Comparison of ENCODE assay signal across 16 mouse cellular contexts in genomic region chr6:115127255-115127824, GRCm38 (mm10). TPM values are rescaled to one million over a fixed set of nuclear protein-coding genes. Genes with fewer than 3 reads are reported as not detected.
DNase-seq lines count a peak whose midpoint lies in the region; ATAC-seq and TF ChIP-seq lines count a peak whose summit lies in the region.
"Had no signal": no experiment of that assay in that cellular context is flagged by ENCODE, and none has a peak within 500 bp of the region (broad histone marks: within the 10 kb centered on the region; RNA-seq: fewer than 3 reads in every experiment).

No protein-coding gene starts in this region.

- ATAC-seq in forebrain, embryonic 16.5 days, result no peak
- peak; percentile 80; the same call in 1 of the 2 replicates for ATAC-seq in intestine, embryonic 16.5 days
- ATAC-seq in stomach, embryonic 15.5 days (ENCODE audit: insufficient read depth, low FRiP score, low read depth), result peak; percentile 58

- DNase-seq in layer of hippocampus, adult 2 months (ENCODE audit: low spot score in 2 of 2), result no peak
- no peak for DNase-seq in layer of hippocampus, adult 8-10 months (ENCODE audit: low spot score in 2 of 2)
- DNase-seq in lung, postnatal 36 days, result no peak
- no peak for DNase-seq in adrenal gland, adult 18-20 months (ENCODE audit: low spot score in 2 of 2)
- no peak for DNase-seq in adrenal gland, adult 2 months
- DNase-seq: gastrocnemius, postnatal 10 days; heart, postnatal 10 days; kidney, postnatal 4 days; left cerebral cortex, postnatal 4 days had no signal

- H3K4me2 ChIP-seq in forebrain, embryonic 16.5 days (ENCODE audit: low read length), result no peak overlapping the region
- H3K4me2 ChIP-seq in intestine, embryonic 16.5 days (ENCODE audit: low read depth, low read length), result no peak overlapping the region
- no peak overlapping the region for H3K4me2 ChIP-seq in stomach, embryonic 15.5 days
- H3K4me2 ChIP-seq: liver, embryonic 15.5 days had no signal

- peaks cover 44% of the 10 kb centered on the region for H3K4me1 ChIP-seq in forebrain, embryonic 16.5 days (replicated peaks; ENCODE audit: control insufficient read depth, insufficient read depth, low read length)
- H3K4me1 ChIP-seq in intestine, embryonic 16.5 days (ENCODE audit: control insufficient read depth, insufficient read depth, low read length), result peaks cover 10% of the 10 kb centered on the region
- H3K4me1 ChIP-seq in stomach, embryonic 15.5 days, result no peaks in the 10 kb centered on the region
- H3K4me1 ChIP-seq: liver, embryonic 15.5 days had no signal

- 72% methylated on average over 5 of the region's 5 CpGs for WGBS in forebrain, embryonic 16.5 days
- WGBS in intestine, embryonic 16.5 days, result 53% methylated on average over 5 of the region's 5 CpGs
- 60% methylated on average over 5 of the region's 5 CpGs for WGBS in stomach, embryonic 15.5 days

- no peak for TF ChIP-seq CTCF in layer of hippocampus, adult 2 months (conservative IDR thresholded peaks at IDR 0.05)

- H3K36me3 ChIP-seq in forebrain, embryonic 16.5 days (ENCODE audit: control insufficient read depth, insufficient read depth), result no peaks in the 10 kb centered on the region
- H3K36me3 ChIP-seq in intestine, embryonic 16.5 days (ENCODE audit: control insufficient read depth, insufficient read depth, low read length), result no peaks in the 10 kb centered on the region
- H3K36me3 ChIP-seq in stomach, embryonic 15.5 days, result no peaks in the 10 kb centered on the region
- H3K36me3 ChIP-seq: liver, embryonic 15.5 days had no signal

- no peak overlapping the region for H3K9ac ChIP-seq in forebrain, embryonic 16.5 days (replicated peaks; ENCODE audit: low read depth, low read length)
- no peak overlapping the region for H3K9ac ChIP-seq in intestine, embryonic 16.5 days (ENCODE audit: low read depth, low read length)
- no peak overlapping the region for H3K9ac ChIP-seq in stomach, embryonic 15.5 days
- H3K9ac ChIP-seq: liver, embryonic 15.5 days had no signal

- H3K9me3 ChIP-seq in forebrain, embryonic 16.5 days (ENCODE audit: control insufficient read depth, low read length), result no peaks in the 10 kb centered on the region
- no peaks in the 10 kb centered on the region for H3K9me3 ChIP-seq in intestine, embryonic 16.5 days (ENCODE audit: control insufficient read depth, low read length)
- no peaks in the 10 kb centered on the region for H3K9me3 ChIP-seq in stomach, embryonic 15.5 days
- H3K9me3 ChIP-seq: liver, embryonic 15.5 days had no signal

- no peaks in the 10 kb centered on the region for H3K27me3 ChIP-seq in forebrain, embryonic 16.5 days (replicated peaks; ENCODE audit: control insufficient read depth, insufficient read depth, low read length)
- no peaks in the 10 kb centered on the region for H3K27me3 ChIP-seq in intestine, embryonic 16.5 days (replicated peaks; ENCODE audit: control insufficient read depth, insufficient read depth, low read length)
- H3K27me3 ChIP-seq in stomach, embryonic 15.5 days (replicated peaks), result no peaks in the 10 kb centered on the region
- H3K27me3 ChIP-seq: liver, embryonic 15.5 days had no signal

- H3K4me3 ChIP-seq in layer of hippocampus, adult 2 months, result no peak overlapping the region
- no peak overlapping the region for H3K4me3 ChIP-seq in forebrain, embryonic 16.5 days (replicated peaks; ENCODE audit: low read length)
- H3K4me3 ChIP-seq in intestine, embryonic 16.5 days (ENCODE audit: low read length), result no peak overlapping the region
- no peak overlapping the region for H3K4me3 ChIP-seq in stomach, embryonic 15.5 days (replicated peaks)
- H3K4me3 ChIP-seq: erythroblast, embryonic 14.5 days; liver, embryonic 15.5 days had no signal

- H3K27ac ChIP-seq in layer of hippocampus, adult 2 months, result peak overlapping the region; percentile 89
- H3K27ac ChIP-seq in forebrain, embryonic 16.5 days (ENCODE audit: low read length), result peak overlapping the region; percentile 88
- H3K27ac ChIP-seq in intestine, embryonic 16.5 days (ENCODE audit: low read length), result no peak overlapping the region
- H3K27ac ChIP-seq in stomach, embryonic 15.5 days, result no peak overlapping the region
- H3K27ac ChIP-seq: liver, embryonic 15.5 days had no signal

RNA-seq across cellular contexts. Expression of gene Syn2, which starts 7.4 kb away (rescaled TPM):
- 100 to 1,000 TPM; 564 to 608 TPM for total RNA-seq in layer of hippocampus, adult 2 months (2021)
- 100 to 1,000 TPM; 513 to 623 (median 572) TPM for total RNA-seq in layer of hippocampus, adult 8-10 months (2022)
- polyA plus RNA-seq in forebrain, embryonic 16.5 days (2015; fragmentation: Nextera tagmentation; extraction: Ambion mirVana), result 34.8 and 37.1 TPM in 2 replicates
- polyA plus RNA-seq in intestine, embryonic 16.5 days (2015; fragmentation: Nextera tagmentation; extraction: Ambion mirVana), result 0.89 and 1.9 TPM in 2 replicates
- polyA plus RNA-seq in stomach, embryonic 15.5 days (2015; fragmentation: Nextera tagmentation; extraction: Ambion mirVana), result 3.1 and 4.0 TPM in 2 replicates
- total RNA-seq in adrenal gland, adult 18-20 months (2021), result 10 to 100 TPM; 16.2 to 25.3 TPM
- total RNA-seq in adrenal gland, adult 2 months (2021), result 10 to 100 TPM; 14.0 to 26.4 TPM
- polyA plus RNA-seq in adrenal gland, adult 2 months (2012; rRNA removed), result 17.9 and 38.7 TPM in 2 replicates
- total RNA-seq: common myeloid progenitor, adult 5-6 weeks; megakaryocyte, adult 5-6 weeks had no signal
- polyA plus RNA-seq: erythroblast, embryonic 14.5 days had no signal

Comparison
In these comparisons a context has a peak if more than half of its experiments do, and no peak if none do; other contexts are left out.
1. H3K27ac ChIP-seq: peak in layer of hippocampus, adult 2 months (single experiment) and forebrain, embryonic 16.5 days (single experiment); none in intestine, embryonic 16.5 days (single experiment) and stomach, embryonic 15.5 days (single experiment).
2. RNA of gene Syn2, which starts 7.4 kb away (total RNA-seq): 513 to 623 TPM in layer of hippocampus, adult 8-10 months and 564 to 608 TPM in layer of hippocampus, adult 2 months; 14.0 to 26.4 TPM in adrenal gland, adult 2 months and 16.2 to 25.3 TPM in adrenal gland, adult 18-20 months; every median in the first group is over 10 times any median in the second.